20 mouse cellular contexts compared by ENCODE assay signal in genomic region chr2:77277272-77277671, GRCm38 (mm10). TPM values are rescaled to one million over a fixed set of nuclear protein-coding genes. Genes with fewer than 3 reads are reported as not detected.
DNase-seq lines count a peak whose midpoint lies in the region; ATAC-seq and TF ChIP-seq lines count a peak whose summit lies in the region.
"Had no signal": no experiment of that assay in that cellular context is flagged by ENCODE, and none has a peak within 500 bp of the region (broad histone marks: within the 10 kb centered on the region; RNA-seq: fewer than 3 reads in every experiment).

No protein-coding gene starts in this region.

- no peak for TF ChIP-seq POLR2A in kidney, adult 2 months (IDR thresholded peaks at IDR 0.05; ENCODE audit: low read depth, low read length)
- no peak for TF ChIP-seq POLR2A in bone marrow macrophage, adult 2 months (IDR thresholded peaks at IDR 0.05; ENCODE audit: borderline replicate concordance, low read depth, low read length)

- WGBS in kidney, adult 2 months: 21% methylated on average over 4 of the region's 4 CpGs
- 46% methylated on average over 4 of the region's 4 CpGs for WGBS in kidney, embryonic 15.5 days

- H3K9me3 ChIP-seq in kidney, embryonic 15.5 days (replicated peaks): no peaks in the 10 kb centered on the region
- H3K9me3 ChIP-seq: embryonic facial prominence, embryonic 12.5 days; forebrain, embryonic 15.5 days; heart, embryonic 15.5 days; hindbrain, embryonic 10.5 days had no signal

- no peaks in the 10 kb centered on the region for H3K36me3 ChIP-seq in kidney, adult 2 months (ENCODE audit: control insufficient read depth, insufficient read depth, low read length)
- H3K36me3 ChIP-seq in kidney, embryonic 15.5 days: no peaks in the 10 kb centered on the region
- H3K36me3 ChIP-seq: embryonic facial prominence, embryonic 12.5 days; heart, embryonic 15.5 days had no signal

- no peak overlapping the region for H3K4me3 ChIP-seq in kidney, adult 2 months (ENCODE audit: insufficient read depth, low read depth, low read length)
- H3K4me3 ChIP-seq in bone marrow macrophage, adult 2 months (ENCODE audit: insufficient read depth, low read length): no peak overlapping the region
- H3K4me3 ChIP-seq in kidney, embryonic 15.5 days (replicated peaks): 0 out of 2 replicates have a peak overlapping the region, but pooled peaks have one; percentile 0
- H3K4me3 ChIP-seq: embryonic facial prominence, embryonic 12.5 days; forebrain, embryonic 15.5 days; heart, adult 2 months; heart, embryonic 15.5 days; hindbrain, embryonic 10.5 days had no signal

- no peak for ATAC-seq in kidney, embryonic 15.5 days (replicated peaks; ENCODE audit: low FRiP score)
- ATAC-seq: forebrain, embryonic 15.5 days had no signal

- H3K27ac ChIP-seq in kidney, adult 2 months (ENCODE audit: insufficient read depth, low read depth, low read length): peak overlapping the region; percentile 97
- 0 out of 2 replicates have a peak overlapping the region, but pooled peaks have one; percentile 16 for H3K27ac ChIP-seq in bone marrow macrophage, adult 2 months (ENCODE audit: insufficient read depth, low read depth, low read length)
- H3K27ac ChIP-seq in kidney, embryonic 15.5 days: peak overlapping the region; percentile 78
- H3K27ac ChIP-seq: embryonic facial prominence, embryonic 12.5 days; forebrain, embryonic 15.5 days; heart, adult 2 months; heart, embryonic 15.5 days; hindbrain, embryonic 10.5 days; hindbrain, embryonic 14.5 days had no signal

- H3K9ac ChIP-seq in kidney, embryonic 15.5 days: no peak overlapping the region
- H3K9ac ChIP-seq: embryonic facial prominence, embryonic 12.5 days; forebrain, embryonic 15.5 days; heart, embryonic 15.5 days; hindbrain, embryonic 14.5 days had no signal

- no peaks in the 10 kb centered on the region for H3K27me3 ChIP-seq in kidney, adult 2 months (replicated peaks; ENCODE audit: control insufficient read depth, insufficient read depth, low read length)
- H3K27me3 ChIP-seq in kidney, embryonic 15.5 days: no peaks in the 10 kb centered on the region
- H3K27me3 ChIP-seq: CH12.LX; embryonic facial prominence, embryonic 12.5 days; forebrain, embryonic 15.5 days; heart, embryonic 15.5 days had no signal

- H3K4me2 ChIP-seq in kidney, embryonic 15.5 days: peak overlapping the region; percentile 36
- H3K4me2 ChIP-seq: embryonic facial prominence, embryonic 12.5 days; forebrain, embryonic 15.5 days; heart, embryonic 11.5 days; heart, embryonic 15.5 days; hindbrain, embryonic 14.5 days had no signal

- H3K4me1 ChIP-seq in kidney, adult 2 months (ENCODE audit: control insufficient read depth, insufficient read depth, low read length): peaks cover 34% of the 10 kb centered on the region
- peaks cover 59% of the 10 kb centered on the region for H3K4me1 ChIP-seq in bone marrow macrophage, adult 2 months (ENCODE audit: control insufficient read depth, insufficient read depth, low read length)
- H3K4me1 ChIP-seq in kidney, embryonic 15.5 days: peaks cover 51% of the 10 kb centered on the region
- H3K4me1 ChIP-seq: embryonic facial prominence, embryonic 12.5 days had no signal

- no peak for TF ChIP-seq CTCF in kidney, adult 2 months (conservative IDR thresholded peaks at IDR 0.05; ENCODE audit: insufficient read depth, insufficient read length, low read depth, low read length)
- no peak for TF ChIP-seq CTCF in bone marrow macrophage, adult 2 months (IDR thresholded peaks at IDR 0.05; ENCODE audit: low read depth, low read length)

- peak; percentile 92 for DNase-seq in kidney, adult 2 months
- no peak for DNase-seq in kidney, adult 18-20 months
- peak; percentile 43 to 84 for DNase-seq in kidney, postnatal 36 days
- no peak for DNase-seq in ovary, postnatal 36 days (ENCODE audit: low spot score)
- DNase-seq in layer of hippocampus, adult 9-10 months (ENCODE audit: low spot score): no peak
- DNase-seq: adrenal gland, postnatal 10 days; cerebellum, adult 11-12 months; cerebellum, postnatal 25 days; gastrocnemius, postnatal 10 days; heart, adult 2 months; heart, postnatal 14 days had no signal

RNA-seq across cellular contexts. Expression of gene Sestd1, which starts 3.1 kb away (rescaled TPM):
- polyA plus RNA-seq in kidney, adult 2 months (2012; rRNA removed): 35.6 and 38.4 TPM in 2 replicates
- 42.1 and 43.3 TPM in 2 replicates for polyA plus RNA-seq in bone marrow macrophage, adult 2 months (2012; ENCODE audit: insufficient read depth, insufficient read length, missing spikeins)
- polyA plus RNA-seq in kidney, embryonic 15.5 days (2015; fragmentation: Nextera tagmentation; extraction: Ambion mirVana): 26.6 and 31.1 TPM in 2 replicates

Comparison
In these comparisons a context has a peak if more than half of its experiments do, and no peak if none do; other contexts are left out.
1. DNase-seq: peak in kidney, adult 2 months (single experiment) and kidney, postnatal 36 days (2 of 2); none in kidney, adult 18-20 months (single experiment), ovary, postnatal 36 days (single experiment) and layer of hippocampus, adult 9-10 months (single experiment).
2. H3K27ac ChIP-seq: peak in every context shown above with its lines; median percentile 97 in kidney, adult 2 months; 78 in kidney, embryonic 15.5 days; 16 in bone marrow macrophage, adult 2 months.